Mouse (Mus musculus): ENCODE measurements around the gene Tnf.

The Tnf gene

DNA sequence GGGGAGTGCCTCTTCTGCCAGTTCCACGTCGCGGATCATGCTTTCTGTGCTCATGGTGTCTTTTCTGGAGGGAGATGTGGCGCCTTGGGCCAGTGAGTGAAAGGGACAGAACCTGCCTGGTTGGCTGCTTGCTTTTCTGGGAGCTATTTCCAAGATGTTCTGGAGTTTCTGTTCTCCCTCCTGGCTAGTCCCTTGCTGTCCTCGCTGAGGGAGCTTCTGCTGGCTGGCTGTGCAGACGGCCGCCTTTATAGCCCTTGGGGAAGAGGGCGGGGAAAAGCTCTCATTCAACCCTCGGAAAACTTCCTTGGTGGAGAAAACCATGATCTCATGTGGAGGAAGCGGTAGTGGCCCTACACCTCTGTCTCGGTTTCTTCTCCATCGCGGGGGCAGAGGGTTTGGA lies at the start of gene Tnf:
Gene Tnf (minus strand): TSS at position 221 of the 400 bp plus-strand sequence.
- DNase-seq (ENCODE audit: low spot score), result no peak

DNA sequence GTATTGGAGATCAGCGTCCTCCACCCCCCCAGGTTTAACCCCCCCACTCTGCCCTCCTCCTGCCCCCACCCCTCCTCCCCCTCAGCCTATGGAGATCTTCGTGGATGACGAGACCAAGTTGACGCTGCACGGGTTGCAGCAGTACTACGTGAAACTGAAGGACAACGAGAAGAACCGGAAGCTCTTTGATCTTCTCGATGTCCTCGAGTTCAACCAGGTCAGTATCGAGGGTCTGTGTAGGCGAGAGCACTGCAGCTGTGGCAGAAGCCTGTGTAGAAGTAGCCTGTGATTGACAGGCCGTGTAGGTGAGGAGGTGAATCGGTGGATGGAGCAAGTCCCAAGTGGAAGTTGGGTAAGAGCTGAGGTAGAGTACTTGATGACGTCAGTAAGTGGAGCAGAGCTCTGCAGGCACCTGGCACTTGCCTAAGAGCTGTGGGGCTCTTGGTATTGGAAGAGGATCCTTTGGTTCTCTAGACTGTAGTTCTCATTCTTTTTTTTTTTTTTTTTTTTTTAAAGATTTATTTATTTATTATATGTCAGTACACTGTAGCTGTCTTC lies 49.4 kb upstream of the Tnf start:
- DNase-seq (ENCODE audit: low spot score), result no peak

DNA sequence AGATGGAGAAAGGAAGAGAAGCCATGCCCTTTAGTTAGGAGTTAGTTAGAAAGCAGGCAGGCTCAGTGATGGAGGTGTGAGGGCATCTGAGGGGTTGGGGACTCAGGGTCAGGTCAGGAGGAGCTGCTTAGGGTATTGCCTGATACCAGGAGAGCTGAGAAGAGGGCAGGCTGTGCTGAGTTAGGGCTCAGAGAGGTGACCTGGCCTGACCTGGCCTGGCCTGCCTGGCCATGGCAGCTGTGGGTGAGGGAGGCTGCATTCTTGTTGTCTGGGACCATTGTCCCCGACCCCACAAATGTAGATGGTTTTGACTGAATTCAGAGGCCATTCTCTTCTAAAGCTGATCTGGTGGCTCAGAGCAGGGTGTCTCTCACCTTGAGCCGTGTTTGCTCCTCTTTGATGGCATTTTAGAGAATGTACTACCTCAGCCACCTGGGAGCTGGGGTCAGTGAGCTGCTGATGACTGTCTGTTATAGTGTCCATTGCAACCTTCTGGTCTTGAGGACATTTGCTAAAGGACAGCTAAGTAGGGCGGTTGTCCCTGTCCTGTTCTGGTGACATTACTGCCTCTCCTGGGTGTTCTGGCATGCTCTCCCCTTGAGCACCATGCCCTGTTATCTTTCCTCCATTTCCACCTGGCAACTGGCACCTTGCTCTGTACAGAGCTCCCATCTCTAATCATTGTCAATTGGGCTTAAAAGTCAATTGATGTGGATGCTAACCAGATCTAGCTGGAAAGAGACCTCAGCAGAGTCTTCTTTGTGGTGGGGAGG lies 48.7 kb upstream of the Tnf start:
- DNase-seq (ENCODE audit: low spot score), result no peak

DNA sequence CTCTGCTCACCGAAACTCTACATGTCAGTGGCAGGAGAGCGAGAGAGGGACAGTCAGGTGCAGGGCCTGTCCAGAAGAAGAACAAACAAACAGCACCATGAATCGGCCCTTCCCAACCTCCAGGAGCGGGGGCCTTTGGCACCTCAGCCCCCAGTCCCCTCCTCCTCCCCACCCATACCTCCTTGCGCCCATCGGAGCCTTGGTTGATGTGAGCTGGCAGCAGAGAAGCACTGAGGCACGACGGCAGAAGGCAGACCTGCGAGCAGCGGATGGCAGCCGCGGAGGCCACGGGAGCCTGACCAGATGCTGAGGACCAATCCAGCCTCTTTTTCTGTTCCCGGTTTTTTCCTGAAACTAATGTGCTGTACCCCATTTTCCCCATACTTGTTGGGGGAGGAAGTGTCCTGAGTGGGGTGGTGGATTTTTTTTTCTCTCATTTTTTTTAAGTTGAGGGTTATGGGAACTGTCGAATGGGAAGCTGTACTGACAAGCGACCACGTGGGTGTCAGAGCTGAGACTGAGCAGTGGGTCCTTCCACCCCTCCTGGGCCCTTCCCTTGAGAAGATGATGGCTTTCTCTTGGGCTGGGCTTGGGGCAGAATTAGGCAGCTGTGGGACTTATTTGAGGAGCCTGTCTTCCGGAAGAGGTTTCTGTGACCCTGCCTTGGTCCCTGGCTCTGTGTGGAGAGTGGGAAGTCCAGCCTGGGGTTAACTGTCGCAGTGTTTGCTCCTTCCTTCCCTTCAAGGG lies 47.8 kb upstream of the Tnf start:
- no peak for DNase-seq (ENCODE audit: low spot score)

DNA sequence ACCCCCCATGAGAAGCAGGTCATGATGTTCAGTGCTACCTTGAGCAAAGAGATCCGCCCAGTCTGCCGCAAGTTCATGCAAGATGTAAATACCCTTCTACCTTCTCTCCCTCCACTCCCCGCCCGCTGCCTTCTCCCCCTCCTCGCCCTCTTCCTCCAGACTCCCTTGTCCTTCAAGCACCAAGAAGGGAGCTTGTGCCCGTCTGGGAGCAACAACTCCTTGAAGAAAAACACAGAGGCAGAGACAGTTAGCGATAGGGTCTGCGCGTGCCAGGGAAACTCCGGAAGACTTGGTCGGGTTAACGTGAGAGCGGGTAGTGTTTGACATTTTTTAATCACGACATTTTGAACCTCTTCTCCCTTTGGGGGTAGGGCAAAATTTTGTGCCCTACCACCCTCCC lies 47.2 kb upstream of the Tnf start:
- DNase-seq (ENCODE audit: low spot score), result no peak

DNA sequence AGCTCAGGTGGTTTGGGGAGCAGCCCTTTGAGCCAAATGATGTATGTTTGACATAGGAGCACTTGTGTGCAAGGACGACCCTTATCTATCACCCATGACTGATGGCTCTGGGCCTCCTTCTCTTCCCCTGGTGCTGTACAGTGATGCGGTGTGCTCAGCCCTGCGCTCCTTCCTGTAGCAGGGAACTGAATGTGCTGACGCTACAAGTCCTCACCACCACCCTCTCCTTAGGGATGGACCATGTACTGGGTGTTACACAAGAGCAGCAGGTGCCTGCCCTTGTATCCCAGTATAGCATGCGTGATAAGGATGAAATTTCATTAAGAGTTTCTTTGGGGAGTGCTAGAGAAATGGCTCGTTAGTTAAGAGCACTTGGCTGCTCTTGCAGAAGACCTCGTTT lies 45.3 kb upstream of the Tnf start:
- no peak for DNase-seq (ENCODE audit: low spot score)

DNA sequence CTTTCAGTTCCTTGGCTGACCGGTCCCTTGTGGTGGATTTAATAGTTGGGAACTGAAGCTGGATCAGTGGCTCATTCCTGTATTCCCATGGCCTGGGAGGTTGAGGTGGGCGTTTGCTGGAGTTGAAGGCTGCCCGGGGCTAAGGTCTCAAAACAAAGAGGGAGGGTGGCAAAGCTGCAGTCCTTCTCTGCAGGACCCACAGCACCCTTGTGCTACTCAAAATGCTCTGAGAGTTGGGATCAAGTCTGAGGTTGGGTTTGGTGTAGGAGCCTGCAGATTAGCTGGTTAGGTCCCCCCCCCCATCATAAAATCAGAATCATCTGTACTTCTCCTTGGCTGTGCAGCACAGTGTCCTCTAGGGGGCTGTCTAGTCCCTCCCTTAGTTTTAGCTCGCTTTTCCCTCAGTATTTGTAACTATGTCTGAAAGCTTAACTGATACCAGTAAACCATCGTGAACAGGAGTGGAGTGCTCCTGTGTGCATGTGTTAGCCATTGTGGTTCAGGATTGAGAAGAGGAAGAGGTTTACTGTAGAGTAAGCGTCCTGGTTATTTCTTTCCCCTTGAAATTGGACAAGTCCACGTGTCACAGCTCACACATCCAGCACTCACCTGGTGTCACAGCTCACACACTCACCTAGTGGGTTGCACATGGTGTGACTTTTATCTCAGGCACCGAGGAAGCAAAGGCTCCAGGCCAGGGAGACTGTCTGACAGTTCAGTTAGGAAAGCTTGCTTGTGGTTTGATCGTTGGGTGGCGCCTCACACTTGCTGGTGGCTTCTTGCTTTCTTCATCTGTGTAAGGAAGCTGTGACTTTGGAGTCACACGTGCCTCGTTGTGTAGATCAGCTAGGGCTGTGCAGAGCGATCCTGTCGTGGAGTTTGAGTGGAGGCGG lies 44.2 kb upstream of the Tnf start:
- no peak for DNase-seq (ENCODE audit: low spot score)

DNA sequence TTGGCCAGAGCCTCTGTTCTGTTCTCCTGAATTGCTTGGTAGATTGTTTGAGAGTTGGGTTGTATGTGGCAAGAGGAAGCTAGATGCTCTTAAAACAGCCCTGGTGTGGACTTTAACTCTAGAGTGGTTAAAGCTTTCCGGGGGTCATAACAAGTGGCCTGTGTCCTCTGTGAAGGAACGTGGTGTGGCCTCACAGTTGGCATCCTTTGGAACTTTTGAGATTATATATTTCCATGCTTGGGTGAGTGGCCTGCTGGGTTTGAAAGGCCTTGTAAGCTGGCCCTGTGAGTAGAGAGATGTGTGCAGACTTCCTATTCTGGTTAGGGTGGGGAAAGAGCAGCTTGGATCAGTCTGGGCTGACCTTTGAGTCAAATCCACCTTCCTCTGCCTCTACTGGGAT lies 43.2 kb upstream of the Tnf start:
- DNase-seq (ENCODE audit: low spot score), result no peak

DNA sequence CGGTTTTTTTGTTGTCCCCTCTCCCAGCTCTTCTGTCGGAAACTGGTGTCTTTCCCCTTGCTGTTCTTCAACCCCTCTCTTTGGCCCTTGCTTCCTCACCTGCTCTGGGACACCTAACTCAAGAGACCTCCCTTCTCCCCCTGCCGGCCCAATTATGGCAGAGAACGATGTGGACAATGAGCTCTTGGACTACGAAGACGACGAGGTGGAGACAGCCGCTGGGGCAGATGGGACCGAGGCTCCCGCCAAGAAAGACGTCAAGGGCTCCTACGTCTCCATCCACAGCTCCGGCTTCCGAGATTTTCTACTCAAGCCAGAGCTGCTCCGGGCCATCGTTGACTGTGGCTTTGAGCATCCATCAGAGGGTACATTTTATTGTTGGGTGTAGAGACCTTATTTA lies 41.3 kb upstream of the Tnf start:
- DNase-seq (ENCODE audit: low spot score), result peak; percentile 76

DNA sequence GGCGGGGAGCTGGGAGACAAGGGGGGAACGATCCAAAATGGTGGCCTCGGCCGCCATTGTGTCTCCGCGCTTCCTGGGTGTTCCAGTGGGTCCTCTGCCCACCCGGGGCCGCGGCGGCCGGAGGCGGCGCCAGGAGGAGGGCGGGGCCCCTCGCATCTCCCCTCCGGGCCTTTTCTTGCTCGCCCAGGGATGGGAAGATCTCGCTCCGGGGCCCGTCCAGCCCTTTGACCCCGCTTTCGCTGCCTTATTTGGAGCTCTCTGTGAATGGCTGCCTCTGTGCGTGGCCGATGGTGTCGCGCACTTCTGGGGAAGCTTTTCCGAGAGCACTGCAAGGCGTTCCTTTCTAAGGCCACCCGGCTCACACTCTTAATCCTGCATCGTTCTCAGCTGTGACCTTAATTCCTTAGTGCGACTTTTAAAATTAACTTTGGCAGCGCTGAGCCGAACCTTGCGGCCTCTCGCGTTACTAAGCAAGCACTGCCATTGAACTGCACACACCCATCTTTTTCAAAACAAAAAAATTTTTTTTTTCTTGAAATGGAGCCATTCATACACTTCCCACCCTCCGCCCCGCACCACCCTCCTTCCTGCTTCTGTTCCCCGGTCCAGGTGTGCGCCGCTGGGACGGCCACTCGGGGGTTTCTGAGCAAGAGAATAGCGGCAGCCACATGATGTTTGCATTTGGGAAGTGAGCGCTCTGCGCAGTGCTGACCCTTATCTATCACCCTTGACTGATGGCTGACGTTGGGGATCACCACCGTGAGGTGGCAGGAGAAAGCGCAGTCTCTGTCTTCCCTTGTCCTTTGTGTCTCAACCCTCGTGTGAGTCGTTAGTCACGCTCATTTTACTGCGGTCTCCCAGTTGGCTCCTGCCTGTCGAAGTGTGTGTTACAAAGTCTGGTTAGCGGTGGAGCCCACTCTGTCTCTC lies 40.5 kb upstream of the Tnf start:
- DNase-seq (ENCODE audit: low spot score), result peak; percentile 80

DNA sequence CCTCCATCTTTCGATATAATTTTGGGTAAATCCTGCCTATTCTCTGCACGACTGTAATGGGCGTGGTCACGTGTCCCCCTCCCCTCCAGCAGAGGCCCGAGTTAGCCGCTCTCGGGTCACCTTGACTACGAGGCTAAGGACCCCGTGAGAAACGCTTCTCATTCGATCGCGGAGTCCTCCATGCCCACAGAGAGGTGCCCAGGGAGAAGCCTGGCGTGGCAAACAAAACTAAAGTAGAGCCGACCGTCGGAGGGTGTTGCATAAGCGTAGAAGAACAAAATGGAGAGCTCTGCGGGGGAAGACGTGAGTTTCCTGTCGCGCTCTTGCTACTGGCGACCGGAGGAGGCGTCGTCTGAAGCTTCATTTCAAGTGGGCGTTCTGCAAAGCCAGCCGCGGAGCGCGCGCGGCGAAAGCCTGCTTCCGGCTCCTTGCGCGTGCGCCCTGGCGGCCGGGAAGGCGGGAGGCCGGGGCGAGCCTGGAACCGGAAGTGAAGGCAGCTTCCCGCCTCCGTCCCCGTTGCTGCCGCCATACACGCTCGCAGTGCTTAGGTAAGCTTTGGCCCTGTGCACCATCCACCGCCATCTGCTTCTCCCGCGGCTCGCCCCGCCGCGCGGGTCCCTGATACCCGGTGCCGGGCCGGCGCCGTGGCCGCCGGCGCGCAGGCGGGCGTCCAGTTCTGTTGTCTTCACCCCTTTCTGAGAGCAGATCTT lies 39.7 kb upstream of the Tnf start, which contains the start of gene Ddx39b:
Gene Ddx39b (plus strand): TSS at position 442 of the 710 bp plus-strand sequence.
- DNase-seq (ENCODE audit: low spot score), result peak; percentile 97

DNA sequence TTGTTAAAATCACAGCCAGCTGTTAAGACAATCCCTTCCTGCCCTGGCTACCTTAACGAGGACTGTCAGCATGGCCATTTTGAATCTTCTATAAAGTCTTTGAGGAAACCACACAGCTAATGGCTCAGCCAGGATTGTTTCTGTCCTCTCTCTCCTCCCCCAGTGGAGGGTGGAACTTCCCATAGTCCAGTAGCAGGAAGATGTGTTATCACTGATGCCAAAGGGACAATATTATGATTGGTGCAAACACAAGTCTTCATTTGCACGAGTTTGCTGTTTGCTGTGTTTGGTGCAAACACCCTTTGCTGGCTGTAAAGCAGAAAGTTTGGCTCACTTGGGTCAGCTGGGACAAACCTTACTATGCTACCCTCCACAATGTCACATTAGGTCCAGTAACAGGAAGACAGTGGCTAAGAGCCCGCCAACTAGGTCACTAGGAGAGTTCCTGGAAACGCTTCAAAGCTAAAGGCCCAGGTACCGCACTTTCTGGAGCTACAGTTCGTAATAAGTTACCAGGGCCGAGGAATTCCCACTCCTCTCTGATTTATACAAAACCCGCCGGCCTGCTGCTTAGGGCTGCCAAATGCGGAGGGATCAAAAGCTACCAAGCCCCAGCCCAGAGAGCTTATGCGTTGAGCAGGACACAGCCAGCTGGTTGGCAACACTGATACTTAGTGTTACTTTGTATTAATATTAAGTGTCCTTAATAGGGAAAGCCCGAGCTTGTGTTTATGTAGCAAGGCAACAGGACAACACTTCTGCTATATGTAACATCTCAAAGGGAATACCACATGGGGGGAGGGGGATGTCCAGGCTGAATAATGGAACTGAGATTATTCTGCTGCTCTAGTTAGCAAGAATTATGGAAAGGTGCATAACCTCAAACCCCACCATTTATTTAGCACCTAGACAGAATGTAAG lies 38.8 kb upstream of the Tnf start:
- DNase-seq (ENCODE audit: low spot score), result peak; percentile 72

DNA sequence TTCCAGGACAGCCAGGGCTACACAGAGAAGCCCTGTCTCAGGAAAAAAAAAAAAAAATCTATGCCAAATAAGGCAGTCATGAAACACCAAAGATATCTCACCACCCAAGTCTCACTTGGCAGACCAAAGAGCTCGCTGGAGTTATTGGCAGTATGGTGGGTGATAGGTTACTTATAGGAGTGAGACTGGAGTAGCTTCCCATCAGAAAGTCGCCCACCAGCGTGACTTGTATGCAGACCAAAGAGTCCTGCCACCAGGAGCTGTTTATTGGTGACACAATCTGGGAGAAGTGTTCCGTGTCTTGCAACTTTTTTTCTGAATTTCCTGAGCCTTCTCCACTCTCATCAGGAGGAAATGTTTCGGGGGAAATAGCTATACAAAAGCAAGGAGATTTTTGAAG lies 37.9 kb upstream of the Tnf start:
- DNase-seq (ENCODE audit: low spot score), result peak; percentile 53

DNA sequence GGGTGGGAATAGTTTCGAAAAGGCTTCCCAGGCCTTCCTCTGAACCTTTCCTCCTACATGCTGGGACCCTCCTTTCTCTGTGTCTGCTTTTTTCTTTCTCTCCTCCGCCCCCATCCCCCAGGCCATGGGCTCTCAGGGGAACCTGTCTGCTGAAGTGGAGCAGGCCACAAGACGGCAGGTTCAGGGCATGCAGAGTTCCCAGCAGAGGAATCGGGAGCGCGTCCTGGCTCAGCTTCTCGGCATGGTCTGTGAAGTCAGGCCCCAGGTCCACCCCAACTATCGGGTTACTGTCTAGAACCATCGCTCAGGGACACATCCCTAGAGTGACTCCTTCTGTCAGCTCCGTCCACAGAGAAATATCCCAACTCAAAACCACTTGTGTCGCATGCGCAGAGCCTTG lies 35.7 kb upstream of the Tnf start:
- DNase-seq (ENCODE audit: low spot score), result no peak

DNA sequence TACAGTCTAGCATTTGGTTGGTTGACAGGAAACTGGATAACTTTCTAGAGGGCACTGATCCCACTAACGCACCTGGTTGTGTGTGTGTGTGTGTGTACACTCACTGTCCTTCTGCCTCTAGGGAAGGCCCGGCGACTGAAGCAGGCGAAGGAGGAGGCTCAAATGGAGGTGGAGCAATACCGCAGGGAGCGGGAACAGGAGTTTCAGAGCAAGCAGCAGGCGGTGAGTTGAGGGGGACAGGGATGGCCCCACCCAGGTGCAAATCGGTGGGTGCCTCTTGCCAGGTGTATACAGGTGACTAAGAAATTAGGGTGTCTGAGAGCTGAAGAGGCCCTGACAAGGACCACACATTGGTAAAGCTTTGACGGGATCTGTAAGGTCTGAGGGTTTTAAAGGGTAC lies 35.2 kb upstream of the Tnf start:
- DNase-seq (ENCODE audit: low spot score), result no peak

DNA sequence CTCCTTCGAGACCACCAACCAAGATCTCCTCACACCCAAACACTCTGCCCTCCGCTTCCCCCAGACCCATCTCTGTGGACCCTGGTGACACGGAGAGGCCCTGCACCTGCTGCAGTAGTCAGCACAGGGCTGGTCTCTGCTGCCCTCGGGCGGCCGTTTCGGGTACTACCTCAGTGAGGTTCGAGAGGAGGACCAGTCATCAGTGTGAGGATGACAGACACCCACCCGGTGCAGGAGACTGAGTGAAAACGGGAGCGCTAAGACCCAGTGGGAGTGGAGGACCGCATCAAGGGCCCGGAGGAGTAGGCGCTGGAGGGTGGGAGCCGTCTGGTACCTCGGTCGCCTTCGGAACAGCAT lies 34.6 kb upstream of the Tnf start:
- DNase-seq (ENCODE audit: low spot score), result peak; percentile 93

DNA sequence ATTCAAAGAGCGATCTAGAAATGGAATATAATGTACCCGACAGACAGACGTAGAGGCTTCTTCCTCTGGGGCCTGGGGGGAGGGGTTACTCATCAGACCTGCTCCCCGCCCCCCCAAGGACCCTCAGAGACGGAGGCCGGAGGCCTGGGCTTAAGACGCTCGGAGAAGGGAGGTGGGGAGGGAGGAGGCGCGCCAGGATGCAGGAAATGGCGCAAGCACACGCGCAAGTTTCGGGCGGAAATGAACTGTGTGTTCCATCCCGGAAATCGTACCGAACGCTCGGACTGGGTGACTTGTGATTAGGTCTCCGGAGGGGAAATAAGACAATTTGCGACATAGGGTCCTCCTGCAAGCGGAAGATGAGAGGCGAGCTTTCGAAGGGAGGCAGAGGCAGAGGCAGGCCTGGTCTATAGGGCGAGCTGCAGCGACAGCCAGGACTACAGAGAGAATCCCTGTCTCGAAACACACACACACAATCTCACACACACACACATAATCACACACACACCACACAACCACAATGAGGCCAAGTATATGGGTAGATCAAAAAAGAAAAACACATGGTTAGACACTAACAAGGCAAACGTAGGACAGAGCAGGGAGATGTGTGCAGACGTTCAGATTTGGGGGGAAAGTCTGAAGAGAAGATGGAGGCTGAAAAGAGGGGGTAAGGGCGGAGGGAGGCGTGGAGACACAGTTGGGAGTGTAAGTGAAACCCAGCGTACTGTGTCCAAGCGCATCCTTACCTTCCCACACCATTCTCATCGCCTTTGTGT lies 34.0 kb upstream of the Tnf start, which contains the start of gene Nfkbil1:
Gene Nfkbil1 (minus strand): TSS at position 179 of the 776 bp plus-strand sequence.
- peak; percentile 99 for DNase-seq (ENCODE audit: low spot score)

DNA sequence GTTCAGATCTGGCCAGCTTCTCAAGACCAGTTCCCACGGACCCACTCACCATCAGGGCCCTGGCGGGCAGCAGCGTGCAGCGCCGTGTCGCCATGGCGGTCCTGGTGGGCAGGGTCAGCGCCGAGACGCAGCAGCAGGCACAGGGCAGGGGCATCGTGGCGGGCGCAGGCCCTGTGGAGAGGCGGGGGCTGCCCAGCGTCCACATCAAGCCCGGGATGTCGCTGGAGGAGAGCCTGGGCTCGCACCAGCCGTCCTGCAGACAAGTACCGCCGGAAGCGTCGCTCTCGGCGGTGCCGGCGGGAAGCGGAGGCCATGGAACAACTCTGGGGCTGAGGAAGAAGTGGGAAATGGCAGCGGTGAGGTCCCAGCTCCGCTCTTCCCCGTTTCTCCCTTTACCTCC lies 33.1 kb upstream of the Tnf start:
- DNase-seq (ENCODE audit: low spot score), result no peak

Data from adipocyte (in vitro differentiated cells).